Mouse (Mus musculus) CH12.LX (cell line): ENCODE data around the gene Gpatch1. TPM values are rescaled to one million over a fixed set of nuclear protein-coding genes. Genes with fewer than 3 reads are reported as not detected.

Source experiments
- DNase-seq: peaks from one replicate; pipeline ENCODE4 v3.0.0-alpha.2; 2013; ENCODE audit errors: extremely low read depth
- H3K27ac ChIP-seq: 2 replicates; pipeline ENCODE4 v1.5.1; 2012; ENCODE audit warnings: low read depth, mild to moderate bottlenecking, control low read depth, moderate library complexity; ENCODE audit not compliant: insufficient read depth
- H3K27me3 ChIP-seq: replicated peaks from 2 replicates; pipeline ENCODE3; 2012; ENCODE audit warnings: inconsistent platforms
- H3K36me3 ChIP-seq, 2 experiments: replicated peaks in 1 of 2; 2 replicates each; pipeline versions ENCODE3 to v1.6.1; 2012; ENCODE audit warnings: inconsistent platforms in 1 of 2, low read length in 1 of 2, mild to moderate bottlenecking in 1 of 2, mixed read lengths in 1 of 2, moderate library complexity in 1 of 2; ENCODE audit not compliant: control insufficient read depth in 1 of 2, insufficient read depth in 1 of 2
- H3K4me1 ChIP-seq, 2 experiments: 2 replicates each; pipeline ENCODE4 v1.6.1; 2012; ENCODE audit warnings: inconsistent platforms in 1 of 2, moderate library complexity in 1 of 2; ENCODE audit not compliant: insufficient read depth in 2 of 2, control insufficient read depth in 1 of 2
- H3K4me2 ChIP-seq: 2 replicates; pipeline ENCODE4 v1.6.1; 2012; ENCODE audit warnings: low read depth, mild to moderate bottlenecking, control low read depth; ENCODE audit not compliant: poor library complexity, insufficient read depth, severe bottlenecking
- H3K4me3 ChIP-seq, 3 experiments: fragments of 150-350 bp in 1 of 3; sonication (generic) in 1 of 3; replicated peaks in 1 of 3; 2 replicates each; pipeline versions ENCODE3 to v1.5.1; 2011 to 2012; ENCODE audit warnings: low read depth in 2 of 3, low read length in 2 of 3, mild to moderate bottlenecking in 2 of 3, moderate library complexity in 2 of 3, control low read depth in 1 of 3, improper control_type of control experiment in 1 of 3, inconsistent platforms in 1 of 3, mixed read lengths in 1 of 3; ENCODE audit not compliant: poor library complexity in 1 of 3
- H3K79me2 ChIP-seq: replicated peaks from 2 replicates; pipeline ENCODE4 v1.6.1; 2012; ENCODE audit warnings: mild to moderate bottlenecking, moderate library complexity; ENCODE audit not compliant: control insufficient read depth, poor library complexity, insufficient read depth, severe bottlenecking; ENCODE audit errors: extremely low read depth
- H3K9ac ChIP-seq: 2 replicates; pipeline ENCODE4 v1.6.1; 2012; ENCODE audit warnings: low read depth, mild to moderate bottlenecking, control low read depth, moderate library complexity; ENCODE audit not compliant: insufficient read depth
- H3K9me3 ChIP-seq: replicated peaks from 2 replicates; pipeline ENCODE3; 2012; ENCODE audit warnings: low read length, inconsistent platforms, mixed read lengths
- CHD2 ChIP-seq: IDR thresholded peaks from 2 replicates; pipeline ENCODE4 v1.6.1; 2011; ENCODE audit warnings: low read length, improper control_type of control experiment
- CTCF ChIP-seq, 2 experiments: IDR thresholded peaks in 1 of 2; conservative IDR thresholded peaks in 1 of 2; 2 replicates each; pipeline ENCODE4 v1.5.1; 2011 to 2012; ENCODE audit warnings: low read depth in 2 of 2, low read length in 2 of 2, improper control_type of control experiment in 1 of 2, inconsistent platforms in 1 of 2, mild to moderate bottlenecking in 1 of 2, moderate library complexity in 1 of 2
- E2F4 ChIP-seq: IDR thresholded peaks from 2 replicates; pipeline ENCODE4 v1.6.1; 2011; ENCODE audit warnings: low read depth, low read length, improper control_type of control experiment; ENCODE audit not compliant: insufficient replicate concordance
- ELF1 ChIP-seq: IDR thresholded peaks from 2 replicates; pipeline ENCODE4 v1.6.1; 2014; ENCODE audit warnings: low read depth, mild to moderate bottlenecking, inconsistent platforms, low read length, improper control_type of control experiment
- EP300 ChIP-seq: IDR thresholded peaks from 2 replicates; pipeline ENCODE4 v1.6.1; 2011; ENCODE audit warnings: low read length, improper control_type of control experiment
- ETS1 ChIP-seq: conservative IDR thresholded peaks from 2 replicates; pipeline ENCODE4 v1.6.1; 2012; ENCODE audit warnings: low read depth, mild to moderate bottlenecking, inconsistent platforms, low read length, improper control_type of control experiment, moderate library complexity
- GABPA ChIP-seq: IDR thresholded peaks from 2 replicates; pipeline ENCODE4 v1.6.1; 2012; ENCODE audit warnings: low read depth, low read length, improper control_type of control experiment, inconsistent platforms; ENCODE audit not compliant: insufficient replicate concordance
- HCFC1 ChIP-seq: IDR thresholded peaks from 2 replicates; pipeline ENCODE4 v1.6.1; 2012; ENCODE audit warnings: low read depth, mild to moderate bottlenecking, inconsistent platforms, low read length, improper control_type of control experiment
- JUND ChIP-seq: conservative IDR thresholded peaks from 2 replicates; pipeline ENCODE4 v1.6.1; 2011; ENCODE audit warnings: low read depth, low read length, improper control_type of control experiment
- KAT2A ChIP-seq: IDR thresholded peaks from 2 replicates; pipeline ENCODE4 v1.6.1; 2012; ENCODE audit warnings: low read length, improper control_type of control experiment, inconsistent platforms; ENCODE audit not compliant: insufficient replicate concordance
- MAFK ChIP-seq: IDR thresholded peaks from 2 replicates; pipeline ENCODE4 v1.6.1; 2011; ENCODE audit warnings: low read length, improper control_type of control experiment; ENCODE audit not compliant: insufficient replicate concordance
- MEF2A ChIP-seq: IDR thresholded peaks from 2 replicates; pipeline ENCODE4 v1.6.1; 2014; ENCODE audit warnings: low read depth, mild to moderate bottlenecking, inconsistent platforms, low read length, improper control_type of control experiment, borderline replicate concordance
- MXI1 ChIP-seq: IDR thresholded peaks from 2 replicates; pipeline ENCODE4 v1.6.1; 2011; ENCODE audit warnings: mild to moderate bottlenecking, low read depth, low read length, improper control_type of control experiment
- MYC ChIP-seq: IDR thresholded peaks from 2 replicates; pipeline ENCODE4 v1.6.1; 2011; ENCODE audit warnings: low read depth, mild to moderate bottlenecking, improper control_type of control experiment, low read length
- NELFE ChIP-seq: IDR thresholded peaks from 2 replicates; pipeline ENCODE4 v1.6.1; 2011; ENCODE audit warnings: low read depth, low read length, improper control_type of control experiment
- NRF1 ChIP-seq: IDR thresholded peaks from 2 replicates; pipeline ENCODE4 v1.6.1; 2014; ENCODE audit warnings: low read depth, mild to moderate bottlenecking, inconsistent platforms, low read length, improper control_type of control experiment, moderate library complexity
- PAX5 ChIP-seq: IDR thresholded peaks from 2 replicates; pipeline ENCODE4 v1.6.1; 2012; ENCODE audit warnings: low read length, inconsistent platforms, mixed read lengths
- POLR2A ChIP-seq: IDR thresholded peaks from 2 replicates; pipeline ENCODE4 v1.6.1; 2011; ENCODE audit warnings: low read depth, mild to moderate bottlenecking, improper control_type of control experiment, low read length
- POLR2AphosphoS2 ChIP-seq: IDR thresholded peaks from 2 replicates; pipeline ENCODE4 v1.6.1; 2011; ENCODE audit warnings: low read depth, low read length, improper control_type of control experiment
- RAD21 ChIP-seq: IDR thresholded peaks from 2 replicates; pipeline ENCODE4 v1.6.1; 2011; ENCODE audit warnings: low read depth, mild to moderate bottlenecking, low read length, improper control_type of control experiment, moderate library complexity
- RCOR1 ChIP-seq: conservative IDR thresholded peaks from 2 replicates; pipeline ENCODE4 v1.6.1; 2012; ENCODE audit warnings: low read depth, mild to moderate bottlenecking, inconsistent platforms, low read length, improper control_type of control experiment
- SIN3A ChIP-seq: IDR thresholded peaks from 2 replicates; pipeline ENCODE4 v1.6.1; 2012; ENCODE audit warnings: low read length, improper control_type of control experiment, inconsistent platforms
- SMC3 ChIP-seq: IDR thresholded peaks from 2 replicates; pipeline ENCODE4 v1.6.1; 2011; ENCODE audit warnings: low read depth, low read length, improper control_type of control experiment
- TBP ChIP-seq: conservative IDR thresholded peaks from 2 replicates; pipeline ENCODE4 v1.6.1; 2011; ENCODE audit warnings: low read depth, low read length, improper control_type of control experiment
- USF1 ChIP-seq: IDR thresholded peaks from 2 replicates; pipeline ENCODE4 v1.6.1; 2014; ENCODE audit warnings: low read depth, mild to moderate bottlenecking, inconsistent platforms, low read length, improper control_type of control experiment
- ZC3H11A ChIP-seq: IDR thresholded peaks from 2 replicates; pipeline ENCODE4 v1.6.1; 2012; ENCODE audit warnings: low read depth, mild to moderate bottlenecking, inconsistent platforms, low read length, improper control_type of control experiment
- ZMIZ1 ChIP-seq: IDR thresholded peaks from 2 replicates; pipeline ENCODE4 v1.6.1; 2012; ENCODE audit warnings: low read depth, mild to moderate bottlenecking, inconsistent platforms, low read length, improper control_type of control experiment
- ZNF384 ChIP-seq: IDR thresholded peaks from 2 replicates; pipeline ENCODE4 v1.6.1; 2012; ENCODE audit warnings: low read depth, low read length, improper control_type of control experiment, inconsistent platforms
- dilution Hi-C: fragments of 300-500 bp; cut with MboI; formaldehyde crosslinking; loops from 2 replicates; pipeline ENCODE4 v1.14.3; 2020; ENCODE audit warnings: low sequenced_read_pairs; ENCODE audit not compliant: extremely low pct_unique_long_range_greater_than_20kb, extremely low pct_ligation_motif_present
- in situ Hi-C: fragments of 300-500 bp; cut with MboI; formaldehyde crosslinking; loops from 3 replicates; pipeline ENCODE4 v1.14.3; 2019; ENCODE audit warnings: low sequenced_read_pairs, low pct_ligation_motif_present, low pct_unique_long_range_greater_than_20kb, mixed read lengths
- polyA plus RNA-seq: library from polyadenylated mRNA; unstranded; fragments of >175 nt; gene quantifications from 2 replicates; pipeline ENCODE4 v1.2.1, GENCODE M21; 2012; ENCODE audit warnings: low read depth; ENCODE audit not compliant: insufficient read length
- total RNA-seq, 2 experiments: library from RNA; depleted of rRNA; stranded (reverse); fragments of 300-350 nt in 1 of 2; fragments of >200 nt in 1 of 2; gene quantifications; 2 replicates each; pipeline ENCODE4 v1.2.3; 2012 to 2014

Gene Gpatch1
- total and polyA plus RNA-seq, 3 experiments: 4.3 to 14.2 (median 6.9) TPM

DNA sequence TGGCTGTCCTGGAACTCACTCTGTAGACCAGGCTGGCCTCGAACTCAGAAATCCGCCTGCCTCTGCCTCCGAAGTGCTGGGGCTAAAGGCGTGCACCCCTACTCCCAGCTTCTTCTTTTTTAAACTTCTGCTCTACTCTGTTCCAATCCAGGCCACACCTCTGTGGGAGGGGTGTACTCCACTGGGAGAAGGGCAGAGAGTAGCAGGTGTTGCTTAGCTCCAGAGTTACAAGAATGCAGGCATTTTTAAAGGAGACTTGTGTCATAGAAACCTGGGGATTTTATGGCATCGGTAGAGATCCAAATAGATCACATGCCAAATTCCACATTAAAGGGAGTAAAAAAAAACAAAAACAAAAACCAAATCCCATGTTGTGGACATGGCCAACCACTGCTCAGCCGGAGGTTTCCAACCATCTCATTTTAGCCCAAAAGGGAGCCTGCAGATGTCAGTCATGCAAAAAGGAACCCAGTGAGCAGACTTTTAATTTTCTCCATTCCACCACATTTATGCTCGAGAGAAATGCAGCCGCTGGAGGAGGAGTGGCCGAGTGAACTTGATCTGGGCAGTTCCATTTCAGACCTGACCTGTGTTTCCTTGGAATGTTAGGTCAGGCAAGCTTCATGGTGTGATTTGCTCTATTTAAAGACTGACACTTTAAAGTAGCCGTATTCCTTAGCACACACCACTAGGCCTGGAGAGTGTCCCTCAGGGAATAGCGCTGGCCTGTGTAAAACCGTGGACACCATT, 47.1 kb upstream of the Gpatch1 start:
- H3K27me3 ChIP-seq: peaks cover 4% of the 10 kb centered on the region
- H3K79me2 ChIP-seq: no peaks in the 10 kb centered on the region
- TF ChIP-seq HCFC1 (no peak), GABPA (no peak), USF1 (no peak), EP300 (no peak), SIN3A (no peak), CHD2 (no peak), POLR2AphosphoS2 (no peak), RAD21 (no peak), ZNF384 (no peak), ETS1 (no peak), TBP (no peak), POLR2A (no peak), MAFK (no peak), CTCF (conservative IDR thresholded peaks at IDR 0.05 in 1 of 2, IDR thresholded peaks at IDR 0.05 in 1 of 2; ENCODE audit: low read depth in 2 of 2, low read length in 2 of 2) (no peak), KAT2A (no peak), NRF1 (no peak), ELF1 (no peak), MEF2A (no peak)
- H3K9ac ChIP-seq: no peak overlapping the region
- peaks cover 4% of the 10 kb centered on the region for H3K9me3 ChIP-seq
- dilution Hi-C loops: no loop called here
- no peak overlapping the region for H3K4me3 ChIP-seq
- H3K27ac ChIP-seq: no peak overlapping the region
- no peaks in the 10 kb centered on the region for H3K4me1 ChIP-seq
- in situ Hi-C loops: no loop called here
- no peak overlapping the region for H3K4me2 ChIP-seq
- DNase-seq: no peak
- H3K36me3 ChIP-seq: no peaks in the 10 kb centered on the region

DNA sequence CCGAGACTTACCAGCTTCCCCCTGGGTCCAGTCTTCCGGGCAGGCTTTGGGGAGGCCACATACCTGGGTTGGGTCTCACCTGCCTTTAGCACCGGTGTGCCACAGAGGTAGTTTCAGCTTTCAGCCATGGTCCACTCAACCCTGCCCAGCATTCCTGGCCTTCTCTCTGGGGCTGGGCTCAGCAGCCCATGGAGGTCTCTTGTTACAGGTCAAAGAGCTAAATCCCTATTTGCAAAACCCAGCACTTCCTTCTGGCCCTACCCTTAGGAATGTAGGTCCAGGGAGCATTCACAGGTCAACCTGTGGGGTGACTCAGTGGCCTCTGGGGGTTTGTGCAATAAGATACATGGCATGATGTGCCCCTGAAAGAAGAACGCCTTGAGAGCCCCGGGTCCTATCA, 44.6 kb upstream of the Gpatch1 start:
- no peak overlapping the region for H3K9ac ChIP-seq
- no peak for DNase-seq

More for the DNA sequence above, 44.6 kb upstream of the Gpatch1 start:
- H3K36me3 ChIP-seq: no peaks in the 10 kb centered on the region
- no peak overlapping the region for H3K27ac ChIP-seq
- peaks cover 11% of the 10 kb centered on the region for H3K27me3 ChIP-seq
- no peaks in the 10 kb centered on the region for H3K4me1 ChIP-seq
- in situ Hi-C loops: no loop called here
- H3K9me3 ChIP-seq: no peaks in the 10 kb centered on the region
- dilution Hi-C loops: no loop called here
- no peak overlapping the region for H3K4me2 ChIP-seq
- no peaks in the 10 kb centered on the region for H3K79me2 ChIP-seq
- TF ChIP-seq JUND: no peak
- TF ChIP-seq RCOR1: no peak
- TF ChIP-seq PAX5: no peak
- TF ChIP-seq KAT2A: no peak
- TF ChIP-seq NELFE: no peak
- no peak for TF ChIP-seq MXI1
- TF ChIP-seq ZMIZ1: no peak
- no peak for TF ChIP-seq ZC3H11A
- TF ChIP-seq E2F4: no peak
- no peak for TF ChIP-seq NRF1
- no peak for TF ChIP-seq SMC3
- no peak for TF ChIP-seq USF1
- no peak for TF ChIP-seq ELF1
- TF ChIP-seq ZNF384: no peak
- no peak for TF ChIP-seq MYC
- H3K4me3 ChIP-seq: no peak overlapping the region
